Mouse (Mus musculus) brain, embryonic 14.5 days (tissue): ENCODE results near the gene Mansc1. TPM values are rescaled to one million over a fixed set of nuclear protein-coding genes. Genes with fewer than 3 reads are reported as not detected.

ENCODE experiments used
- DNase-seq: peaks from one replicate; pipeline ENCODE4 v3.0.0-alpha.2; 2011; ENCODE audit warnings: low read depth
- CTCF ChIP-seq: fragments of 200-500 bp; IDR thresholded peaks from 2 replicates; pipeline ENCODE4 v1.5.1; 2012; ENCODE audit warnings: inconsistent platforms, mild to moderate bottlenecking, moderate library complexity, borderline replicate concordance; ENCODE audit not compliant: insufficient read depth, insufficient read length; ENCODE audit errors: extremely low read depth
- POLR2A ChIP-seq: fragments of 200-500 bp; IDR thresholded peaks from 2 replicates; pipeline ENCODE4 v1.6.1; 2012; ENCODE audit warnings: mild to moderate bottlenecking, inconsistent platforms, borderline replicate concordance; ENCODE audit not compliant: poor library complexity, insufficient read depth, insufficient read length, severe bottlenecking; ENCODE audit errors: extremely low read depth
- polyA plus RNA-seq: library from polyadenylated mRNA; depleted of rRNA; stranded (reverse); fragments of >200 nt; gene quantifications from 2 replicates; pipeline ENCODE4 v1.2.3, GENCODE M21; 2012; rRNA removed

Gene Mansc1
- polyA plus RNA-seq, 1 experiment, result 1.6 TPM

- DNase-seq, result no peak
- TF ChIP-seq POLR2A, result no peak
- no peak for TF ChIP-seq CTCF
Measured at GRCm38 (mm10) chr6:134591614-134592013, 40.7 kb downstream of the Mansc1 start.

- TF ChIP-seq CTCF (no peak), POLR2A (no peak)
- no peak for DNase-seq
Measured at GRCm38 (mm10) chr6:134586241-134586640, 46.0 kb downstream of the Mansc1 start.

DNA sequence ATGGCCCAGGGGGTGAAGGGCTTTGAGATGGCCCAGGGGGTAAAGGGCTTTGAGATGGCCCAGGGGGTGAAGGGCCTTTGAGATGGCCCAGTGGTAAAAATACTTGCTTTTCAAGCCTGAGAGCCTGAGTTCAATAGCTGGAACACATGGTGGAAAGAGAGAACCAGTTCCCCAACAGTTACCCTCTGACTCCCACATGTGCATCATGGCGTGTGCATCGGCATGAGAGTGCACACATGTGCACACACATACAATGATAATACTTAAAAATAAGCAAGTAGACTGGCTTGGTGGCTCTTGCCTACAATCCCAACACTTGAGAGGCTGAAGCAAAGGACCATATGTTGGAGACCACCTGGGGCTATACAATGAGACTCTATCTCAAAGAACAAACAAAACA is 47.7 kb downstream of the Mansc1 start:
- DNase-seq, result no peak
- no peak for TF ChIP-seq POLR2A
- TF ChIP-seq CTCF, result no peak

GRCm38 (mm10) chr6:134582110-134582509 is 50.2 kb downstream of the Mansc1 start:
- TF ChIP-seq POLR2A (no peak), CTCF (no peak)
- no peak for DNase-seq

GRCm38 (mm10) chr6:134579506-134579905 is 52.8 kb downstream of the Mansc1 start:
- DNase-seq, result no peak
- TF ChIP-seq CTCF, result no peak
- TF ChIP-seq POLR2A, result no peak

GRCm38 (mm10) chr6:134578039-134578438 is 54.2 kb downstream of the Mansc1 start:
- peak; percentile 35 for DNase-seq
- no peak for TF ChIP-seq POLR2A
- no peak for TF ChIP-seq CTCF

GRCm38 (mm10) chr6:134575288-134575741 is 57.0 kb downstream of the Mansc1 start:
- TF ChIP-seq POLR2A (no peak), CTCF (no peak)
- no peak for DNase-seq

GRCm38 (mm10) chr6:134567986-134568556 is 64.2 kb downstream of the Mansc1 start:
- no peak for DNase-seq
- no peak for TF ChIP-seq CTCF
- TF ChIP-seq POLR2A, result no peak

DNA sequence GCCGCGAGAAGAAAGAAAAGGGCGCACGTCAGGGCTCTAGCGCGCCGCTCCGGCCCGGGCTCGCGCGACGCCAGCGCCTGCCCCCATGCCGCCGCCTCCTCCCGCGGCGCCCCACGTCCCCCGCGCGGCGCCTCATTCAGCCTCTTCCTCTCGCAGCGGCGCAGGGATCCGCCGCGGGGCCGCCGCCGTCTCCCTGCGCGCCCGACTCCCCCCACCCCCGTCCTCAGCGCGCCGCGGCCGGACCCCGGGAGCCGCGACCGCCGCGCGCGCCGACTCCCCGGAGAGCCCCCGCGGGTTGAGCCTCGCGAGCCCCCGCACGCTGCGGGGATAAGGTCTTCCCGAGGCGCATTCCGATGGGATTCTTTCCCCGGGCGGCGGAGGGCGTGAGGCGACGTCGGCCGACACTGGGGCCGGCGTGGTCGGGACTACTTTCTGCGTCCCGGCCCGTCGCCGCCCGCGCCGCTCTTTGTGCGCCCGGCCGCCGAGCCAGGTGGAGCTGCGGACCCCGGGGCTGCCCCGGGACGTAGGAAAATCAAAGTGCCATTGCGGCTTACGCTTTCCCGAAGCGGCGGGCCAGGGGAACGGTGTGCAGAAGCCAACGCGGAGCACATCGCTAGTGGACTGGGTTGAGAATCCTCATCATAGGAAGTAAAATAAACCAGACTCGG is 65.3 kb downstream of the Mansc1 start, which contains the start of gene Lrp6:
Gene Lrp6, minus strand, starts transcription at position 148 of the 668 bp plus-strand sequence.
- DNase-seq, result peak; percentile 94
- TF ChIP-seq CTCF (no peak), POLR2A (peak; percentile 91)

DNA sequence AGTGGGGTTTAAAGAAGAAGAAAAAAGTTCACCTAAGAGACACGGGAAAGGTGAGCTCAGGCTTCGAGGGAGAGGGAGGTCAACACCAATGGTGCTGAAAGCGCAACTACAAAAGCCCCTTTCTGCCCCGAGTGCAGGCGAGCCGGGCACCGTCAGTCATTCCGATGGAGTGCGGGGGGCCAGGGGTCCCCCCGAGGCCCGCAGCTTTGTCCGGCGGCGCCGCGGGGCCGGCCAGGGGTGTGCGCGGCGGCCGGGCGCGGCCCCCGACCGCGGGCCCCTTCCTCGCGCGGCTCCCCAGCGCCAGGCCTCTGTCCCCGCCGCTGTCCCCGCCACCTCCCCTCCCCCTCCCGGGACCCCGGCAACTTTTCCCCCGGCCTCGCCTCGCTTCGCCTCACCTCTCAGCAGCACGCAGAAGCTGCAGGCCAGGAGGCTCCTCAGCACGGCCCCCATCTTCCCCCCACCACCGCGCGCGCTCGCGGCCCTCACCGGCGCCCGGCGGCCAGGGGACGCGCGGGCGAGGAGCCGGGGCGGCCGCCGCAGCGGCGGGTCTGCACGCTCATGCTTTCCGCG is 66.0 kb downstream of the Mansc1 start:
- TF ChIP-seq POLR2A (no peak), CTCF (no peak)
- DNase-seq, result peak; percentile 39

DNA sequence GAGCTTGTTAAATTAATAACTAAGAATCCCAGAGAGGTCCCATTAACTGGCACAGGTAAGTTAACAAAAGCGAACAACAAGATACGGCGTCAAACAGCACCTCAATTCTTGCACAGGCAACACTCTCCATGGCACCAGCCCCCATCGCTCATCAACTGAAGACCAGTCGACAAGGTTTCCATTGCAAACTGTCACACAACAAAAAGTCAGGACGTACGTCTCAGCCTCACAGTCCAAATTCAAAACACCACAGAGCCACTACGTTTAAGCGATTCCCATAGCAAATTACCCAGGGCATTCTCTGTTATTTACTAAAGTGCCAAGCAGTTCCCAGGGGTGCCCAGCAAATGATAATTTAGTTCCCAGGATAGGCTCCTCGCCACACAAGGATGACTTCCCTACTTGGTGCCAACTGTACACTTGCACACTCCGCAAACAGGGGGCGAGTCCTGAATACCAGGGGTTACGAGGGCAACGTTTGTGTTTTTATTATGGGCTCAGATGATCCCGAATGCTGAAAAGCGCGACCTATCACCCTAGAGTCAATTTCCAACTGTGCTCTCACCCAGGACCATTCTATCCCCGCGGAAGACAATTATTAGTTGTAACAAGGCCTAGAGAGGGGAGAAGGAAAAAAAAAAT is 66.6 kb downstream of the Mansc1 start:
- DNase-seq, result peak; percentile 50
- no peak for TF ChIP-seq CTCF
- TF ChIP-seq POLR2A, result no peak

DNA sequence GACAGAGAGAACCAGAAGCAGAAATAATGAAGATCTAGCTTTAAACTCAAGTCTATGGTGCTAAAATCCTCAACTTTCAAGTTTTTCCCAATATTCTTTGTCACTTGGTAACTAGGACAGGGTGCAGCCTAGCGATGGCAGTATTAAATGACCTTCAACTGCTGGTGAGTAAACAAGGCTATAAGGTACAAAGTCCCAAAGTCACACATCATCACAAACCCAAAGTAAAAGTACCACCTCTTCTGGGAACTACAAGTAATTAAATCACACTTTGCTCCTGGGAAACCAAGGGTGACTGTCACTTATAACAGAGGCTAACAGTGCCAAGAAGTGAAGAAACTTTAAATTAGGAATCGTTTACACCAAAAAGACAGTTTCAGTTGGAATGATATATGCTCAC is 67.7 kb downstream of the Mansc1 start:
- TF ChIP-seq CTCF (no peak), POLR2A (no peak)
- no peak for DNase-seq

- no peak for DNase-seq
- TF ChIP-seq POLR2A (no peak), CTCF (no peak)
Measured at GRCm38 (mm10) chr6:134559635-134560034, 72.7 kb downstream of the Mansc1 start.

Other genes with a start within 250 kb of the Mansc1 start
- gene Bcl2l14, start 236.2 kb downstream of the Mansc1 start, polyA plus RNA-seq, result not detected in 2 replicates
- 27.4 and 31.5 TPM in 2 replicates for gene Lrp6, start 65.5 kb downstream of the Mansc1 start, polyA plus RNA-seq
- gene Borcs5, start 7.0 kb upstream of the Mansc1 start, polyA plus RNA-seq, result 28.3 and 32.4 TPM in 2 replicates
- gene Dusp16, start 160.1 kb upstream of the Mansc1 start, polyA plus RNA-seq, result 8.0 and 10.4 TPM in 2 replicates
- 8.4 and 8.8 TPM in 2 replicates for gene Crebl2, start 197.7 kb upstream of the Mansc1 start, polyA plus RNA-seq